Mouse (Mus musculus) spleen, postnatal 4 days (tissue): Measurements from ENCODE around the gene Slc30a3.

ENCODE experiments used
- DNase-seq, 2 experiments: peaks; one replicate each; pipeline ENCODE4 v3.0.0; 2022; ENCODE audit warnings: low spot score in 2 of 2

Gene Slc30a3

DNA sequence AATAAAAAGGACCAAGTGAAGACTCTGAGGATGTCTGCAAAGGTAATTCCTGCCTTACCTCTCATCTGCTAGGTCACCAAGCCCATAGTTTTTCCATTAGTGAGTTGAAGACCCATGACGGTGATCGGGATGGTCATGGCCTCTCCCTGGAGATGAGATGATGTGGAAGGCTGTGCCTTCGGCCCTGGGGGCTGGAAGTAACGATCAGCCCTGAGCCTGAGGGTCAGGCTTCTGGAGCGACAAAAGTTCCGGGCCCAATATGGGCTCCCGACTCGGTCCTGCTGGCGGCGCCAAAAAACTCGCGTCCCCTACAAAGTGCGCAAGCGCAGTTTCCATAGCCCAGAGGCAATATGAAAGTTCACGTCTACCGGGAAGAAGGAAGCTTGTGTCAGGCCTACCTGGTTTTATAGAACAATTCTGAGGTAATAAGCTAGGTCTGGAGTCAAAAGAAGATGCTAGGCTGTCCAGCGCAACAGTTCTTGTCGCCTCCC lies at the start of gene Slc30a3:
Gene Slc30a3, minus strand, starts transcription at position 238 of the 491 bp plus-strand sequence.
- no peak for DNase-seq

DNA sequence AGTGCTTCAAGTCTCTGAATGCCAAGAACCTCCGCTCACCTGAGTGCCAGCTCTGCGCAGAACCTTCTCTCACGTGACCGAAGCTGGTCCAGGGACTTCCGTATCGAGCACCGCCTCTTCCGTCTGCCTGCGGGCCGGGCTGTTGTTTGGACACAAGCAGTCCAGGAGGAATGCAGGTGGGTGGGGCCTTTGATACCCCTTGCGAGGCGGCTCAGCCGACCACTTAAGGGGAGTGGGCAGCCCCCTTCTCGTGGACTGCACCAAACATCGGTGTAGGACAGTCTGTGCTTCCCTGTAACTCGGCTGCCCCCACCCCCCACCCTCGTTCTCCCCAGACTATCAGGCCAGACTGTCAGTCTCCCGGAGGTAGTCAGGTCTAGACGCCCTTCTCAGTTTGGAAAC lies 46.1 kb upstream of the Slc30a3 start, which contains the start of gene Mpv17:
Gene Mpv17, minus strand, starts transcription at position 100 of the 402 bp plus-strand sequence.
- DNase-seq: peak; percentile 71 to 85

DNA sequence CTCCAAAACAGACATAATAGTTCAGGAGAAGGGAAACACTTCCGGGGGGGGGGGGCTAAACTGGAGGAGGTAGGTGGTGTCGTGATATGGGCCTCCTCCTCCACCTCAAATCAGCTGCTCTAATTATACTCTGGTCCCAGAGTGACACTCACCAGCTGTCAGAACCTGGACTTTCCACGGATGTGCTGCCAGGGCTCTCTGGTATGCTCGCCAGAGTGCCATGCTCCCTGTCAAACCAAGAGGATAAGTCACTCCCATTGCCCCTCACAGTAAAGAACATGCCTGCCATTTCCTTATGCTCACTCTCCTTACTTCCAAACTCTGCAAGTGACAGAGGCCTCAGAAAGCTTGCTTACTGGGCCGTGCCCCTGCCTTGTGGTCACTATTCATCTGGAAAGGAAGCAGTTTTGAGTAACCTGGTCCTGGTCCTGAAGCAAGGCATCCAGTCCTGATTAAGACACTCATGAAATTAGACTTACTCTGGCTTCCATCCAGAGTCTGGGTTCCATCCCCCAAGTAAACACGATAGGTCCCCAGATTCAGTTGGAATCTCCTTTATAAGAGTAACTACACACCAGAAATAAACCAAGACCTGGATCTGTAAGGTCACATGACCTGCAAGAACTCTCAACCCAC lies 45.6 kb upstream of the Slc30a3 start:
- DNase-seq: no peak

DNA sequence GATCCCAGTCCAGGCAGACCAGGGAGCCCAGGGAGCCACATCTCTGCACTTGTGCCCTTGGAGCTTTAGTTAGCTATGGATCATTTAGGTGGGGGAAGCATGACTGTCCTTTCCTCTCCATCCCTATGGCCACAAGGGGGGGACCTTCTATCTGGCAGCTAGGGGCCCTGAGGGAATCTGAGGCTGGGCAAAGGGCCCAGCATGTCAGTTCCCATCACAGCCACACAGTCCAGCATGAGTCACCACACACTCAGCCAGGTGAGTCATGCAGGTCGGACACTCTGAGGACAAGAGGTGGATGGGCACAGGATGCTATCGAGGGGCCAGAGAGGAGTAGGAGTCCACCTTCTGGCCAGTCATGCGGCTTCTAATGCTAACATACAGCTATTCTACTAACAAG lies 43.7 kb upstream of the Slc30a3 start:
- DNase-seq: no peak

DNA sequence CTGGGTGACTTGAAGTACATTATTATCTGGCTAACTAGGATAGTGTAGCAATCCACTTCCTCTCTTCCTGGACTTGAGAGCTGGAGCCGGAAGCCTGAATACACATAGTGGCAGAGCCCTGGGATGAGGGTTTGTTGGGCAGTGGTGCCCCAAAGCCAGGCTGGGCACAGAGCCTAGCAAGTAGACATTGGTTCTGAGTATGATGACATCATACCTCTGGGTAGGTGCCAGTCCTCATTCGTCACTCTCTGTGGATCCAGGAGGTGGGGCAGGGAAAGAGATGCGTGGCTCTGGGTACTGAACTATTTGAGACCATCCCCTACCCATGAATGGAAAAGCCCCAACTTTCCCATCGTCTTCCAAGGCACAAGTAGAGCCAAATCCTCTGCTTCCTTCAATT lies 41.7 kb upstream of the Slc30a3 start:
- DNase-seq: no peak

GRCm38 (mm10) chr5:31138968-31139425 lies 31.0 kb upstream of the Slc30a3 start:
- no peak for DNase-seq

- no peak for DNase-seq
Measured at GRCm38 (mm10) chr5:31138241-31138967, 30.4 kb upstream of the Slc30a3 start, which contains the start of gene Ucn. Gene Ucn, minus strand, starts transcription at chr5:31138829.

- DNase-seq: no peak
Measured at GRCm38 (mm10) chr5:31137658-31138057, 29.6 kb upstream of the Slc30a3 start.

GRCm38 (mm10) chr5:31136730-31137424 lies 28.8 kb upstream of the Slc30a3 start:
- DNase-seq: no peak

- no peak for DNase-seq
Measured at GRCm38 (mm10) chr5:31126050-31126449, 18.0 kb upstream of the Slc30a3 start.

GRCm38 (mm10) chr5:31123481-31123880 lies 15.4 kb upstream of the Slc30a3 start:
- DNase-seq: no peak

GRCm38 (mm10) chr5:31121111-31121510 lies 13.1 kb upstream of the Slc30a3 start:
- DNase-seq: no peak

DNA sequence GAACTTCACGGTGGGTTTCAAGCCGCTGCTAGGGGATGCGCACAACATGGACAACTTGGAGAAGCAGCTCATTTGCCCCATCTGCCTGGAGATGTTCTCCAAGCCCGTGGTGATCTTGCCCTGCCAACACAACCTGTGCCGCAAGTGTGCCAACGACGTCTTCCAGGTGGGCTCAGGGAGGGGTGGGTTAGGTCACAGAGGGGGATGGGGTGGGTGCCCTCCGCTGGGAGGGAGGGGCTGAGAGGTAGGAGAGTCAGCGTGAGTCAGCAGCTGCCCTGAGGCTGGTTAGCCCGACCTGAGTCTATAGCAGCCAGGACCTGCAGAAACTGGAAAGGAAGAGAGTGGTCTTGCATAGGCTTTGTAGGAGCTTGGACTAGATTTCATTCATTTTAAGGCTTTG lies 8.9 kb upstream of the Slc30a3 start:
- no peak for DNase-seq

DNA sequence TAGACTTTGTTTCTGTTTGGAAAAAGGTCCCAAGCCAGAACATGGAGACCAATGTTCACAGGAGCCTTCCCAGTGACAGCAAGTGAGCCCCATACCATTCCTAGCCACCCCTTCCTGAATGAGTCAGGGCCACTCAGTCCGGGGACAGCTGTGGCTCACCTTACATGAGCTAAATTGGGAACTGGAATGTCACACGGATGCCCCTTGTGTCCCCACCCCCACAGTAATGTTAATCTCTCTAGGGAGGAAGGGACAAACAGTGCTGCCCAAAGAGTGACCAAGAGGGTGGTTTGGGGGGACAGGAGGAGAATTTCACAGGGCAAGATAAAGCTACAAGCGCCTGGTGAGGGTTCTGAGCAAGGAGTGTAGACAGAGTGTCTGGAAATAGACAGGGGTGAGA lies 8.3 kb upstream of the Slc30a3 start, which contains the start of gene Trim54:
Gene Trim54, plus strand, starts transcription at position 359 of the 400 bp plus-strand sequence.
- no peak for DNase-seq

DNA sequence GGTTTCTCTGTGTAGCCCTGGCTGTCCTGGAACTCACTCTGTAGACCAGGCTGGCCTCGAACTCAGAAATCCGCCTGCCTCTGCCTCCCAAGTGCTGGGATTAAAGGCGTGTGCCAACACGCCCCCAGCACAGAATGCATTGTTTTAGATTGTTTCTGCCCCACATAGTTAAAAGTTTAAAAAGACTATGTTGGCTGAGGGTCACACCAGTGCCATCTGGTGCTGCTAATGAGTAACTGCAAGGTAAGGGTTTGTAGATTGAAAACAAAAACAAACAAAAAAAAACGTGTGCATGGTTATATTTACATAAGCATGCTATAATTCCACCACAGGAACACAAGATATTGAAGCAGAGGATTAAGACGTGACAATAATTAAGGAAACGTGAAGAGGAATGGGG lies 2.7 kb upstream of the Slc30a3 start:
- no peak for DNase-seq

GRCm38 (mm10) chr5:31105814-31106335 lies 2.2 kb downstream of the Slc30a3 start, which contains the start of gene Dnajc5g:
Gene Dnajc5g, plus strand, starts transcription at chr5:31106285.
- DNase-seq: no peak

DNA sequence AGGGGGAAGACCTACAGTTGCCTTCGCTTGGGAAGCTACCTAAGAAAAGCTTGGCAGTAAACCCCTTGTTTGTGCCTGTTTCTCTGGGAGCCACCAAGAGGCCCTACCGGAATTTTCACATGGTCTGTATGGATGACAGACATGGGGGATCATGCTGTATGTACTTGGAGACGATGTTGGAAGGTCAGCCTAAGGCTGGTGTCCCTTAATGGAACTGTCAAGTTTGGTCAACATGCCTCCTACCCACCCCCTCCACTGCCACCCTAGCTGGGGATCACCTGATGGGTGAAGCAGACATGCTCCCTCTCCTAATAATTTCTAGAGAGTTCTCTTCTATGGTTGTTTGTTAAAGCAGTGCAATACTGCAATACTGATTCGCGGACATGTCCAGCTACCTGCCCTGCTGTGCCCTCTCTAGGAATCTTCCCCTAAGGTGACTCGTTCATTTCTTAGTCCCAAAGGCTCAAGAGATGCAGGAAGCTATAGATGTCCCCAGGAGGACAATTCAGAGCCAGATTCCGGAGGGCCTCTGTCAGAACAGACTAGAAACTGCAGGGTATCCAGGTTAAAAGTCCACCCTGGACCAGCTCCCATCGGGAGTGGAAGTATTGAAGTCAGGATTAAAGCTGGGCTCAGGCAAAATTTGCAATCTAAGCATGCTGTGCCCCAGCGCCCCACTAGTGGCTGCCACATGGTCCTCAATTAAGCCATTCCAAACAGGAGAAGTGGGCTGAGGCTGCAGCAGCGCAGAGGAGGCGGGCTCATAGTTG lies 12.1 kb downstream of the Slc30a3 start:
- DNase-seq: no peak

GRCm38 (mm10) chr5:31094799-31095691 lies 13.0 kb downstream of the Slc30a3 start:
- DNase-seq: peak; percentile 49 to 76

DNA sequence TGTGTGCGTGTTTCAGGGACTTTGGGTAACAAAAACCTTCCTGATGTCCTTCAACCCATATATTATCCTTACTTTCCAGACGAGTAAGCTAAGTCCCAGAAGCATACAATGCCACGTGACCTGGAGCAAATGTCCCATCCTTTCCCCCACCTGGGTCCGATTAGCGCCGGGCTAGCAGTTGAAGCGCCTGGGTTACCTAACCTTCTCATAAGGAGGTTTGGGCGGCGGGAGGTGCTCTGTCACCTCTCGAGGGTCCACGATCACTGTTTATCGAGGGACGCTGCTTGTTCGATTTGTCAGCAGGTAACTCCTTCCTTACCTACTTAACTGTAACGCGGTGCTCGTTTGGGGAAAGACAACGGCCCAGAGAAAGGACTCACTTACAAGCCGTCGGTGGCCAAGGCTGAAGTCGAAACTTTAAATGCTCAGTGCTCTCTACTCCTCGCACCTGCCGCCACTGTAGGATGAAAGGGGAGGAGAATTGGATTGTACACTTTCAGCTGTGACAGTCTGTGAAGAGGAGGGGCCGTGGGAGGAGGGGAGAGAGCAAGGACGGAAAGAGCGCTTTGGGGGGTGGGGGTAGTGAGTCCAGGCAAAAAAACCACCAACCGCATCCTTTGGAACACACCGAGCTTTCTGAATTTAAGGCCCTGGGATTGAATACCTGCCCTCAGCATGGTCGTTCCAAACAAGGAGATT lies 13.8 kb downstream of the Slc30a3 start:
- DNase-seq: no peak
